Mouse (Mus musculus) CH12.LX (cell line): ENCODE measurements at regions not wholly inside any gene's neighbourhood (a gene's known extent, or its start where the extent isn't known, plus 50 kb on each side); places are given as distances from the start of the nearest gene placed in this dataset.
"Not testable (repeated sequence)": the region's sequence is repeated elsewhere in the genome, so short reads cannot be mapped to it uniquely, and the experiment has no call there.

Experiments
- DNase-seq: peaks from one replicate; pipeline ENCODE4 v3.0.0-alpha.2; 2013; ENCODE audit errors: extremely low read depth
- H3K27ac ChIP-seq: 2 replicates; pipeline ENCODE4 v1.5.1; 2012; ENCODE audit warnings: low read depth, mild to moderate bottlenecking, control low read depth, moderate library complexity; ENCODE audit not compliant: insufficient read depth
- H3K27me3 ChIP-seq: replicated peaks from 2 replicates; pipeline ENCODE3; 2012; ENCODE audit warnings: inconsistent platforms
- H3K36me3 ChIP-seq, 2 experiments: replicated peaks in 1 of 2; 2 replicates each; pipeline versions ENCODE3 to v1.6.1; 2012; ENCODE audit warnings: inconsistent platforms in 1 of 2, low read length in 1 of 2, mild to moderate bottlenecking in 1 of 2, mixed read lengths in 1 of 2, moderate library complexity in 1 of 2; ENCODE audit not compliant: control insufficient read depth in 1 of 2, insufficient read depth in 1 of 2
- H3K4me1 ChIP-seq, 2 experiments: 2 replicates each; pipeline ENCODE4 v1.6.1; 2012; ENCODE audit warnings: inconsistent platforms in 1 of 2, moderate library complexity in 1 of 2; ENCODE audit not compliant: insufficient read depth in 2 of 2, control insufficient read depth in 1 of 2
- H3K4me2 ChIP-seq: 2 replicates; pipeline ENCODE4 v1.6.1; 2012; ENCODE audit warnings: low read depth, mild to moderate bottlenecking, control low read depth; ENCODE audit not compliant: poor library complexity, insufficient read depth, severe bottlenecking
- H3K4me3 ChIP-seq, 3 experiments: fragments of 150-350 bp in 1 of 3; sonication (generic) in 1 of 3; replicated peaks in 1 of 3; 2 replicates each; pipeline versions ENCODE3 to v1.5.1; 2011 to 2012; ENCODE audit warnings: low read depth in 2 of 3, low read length in 2 of 3, mild to moderate bottlenecking in 2 of 3, moderate library complexity in 2 of 3, control low read depth in 1 of 3, improper control_type of control experiment in 1 of 3, inconsistent platforms in 1 of 3, mixed read lengths in 1 of 3; ENCODE audit not compliant: poor library complexity in 1 of 3
- H3K79me2 ChIP-seq: replicated peaks from 2 replicates; pipeline ENCODE4 v1.6.1; 2012; ENCODE audit warnings: mild to moderate bottlenecking, moderate library complexity; ENCODE audit not compliant: control insufficient read depth, poor library complexity, insufficient read depth, severe bottlenecking; ENCODE audit errors: extremely low read depth
- H3K9ac ChIP-seq: 2 replicates; pipeline ENCODE4 v1.6.1; 2012; ENCODE audit warnings: low read depth, mild to moderate bottlenecking, control low read depth, moderate library complexity; ENCODE audit not compliant: insufficient read depth
- H3K9me3 ChIP-seq: replicated peaks from 2 replicates; pipeline ENCODE3; 2012; ENCODE audit warnings: low read length, inconsistent platforms, mixed read lengths
- BHLHE40 ChIP-seq: IDR thresholded peaks from 2 replicates; pipeline ENCODE4 v1.6.1; 2011; ENCODE audit warnings: mild to moderate bottlenecking, low read depth, low read length, improper control_type of control experiment
- CHD1 ChIP-seq: IDR thresholded peaks from 2 replicates; pipeline ENCODE4 v1.6.1; 2012; ENCODE audit warnings: low read depth, low read length, improper control_type of control experiment, inconsistent platforms
- CTCF ChIP-seq, 2 experiments: IDR thresholded peaks in 1 of 2; conservative IDR thresholded peaks in 1 of 2; 2 replicates each; pipeline ENCODE4 v1.5.1; 2011 to 2012; ENCODE audit warnings: low read depth in 2 of 2, low read length in 2 of 2, improper control_type of control experiment in 1 of 2, inconsistent platforms in 1 of 2, mild to moderate bottlenecking in 1 of 2, moderate library complexity in 1 of 2
- ELF1 ChIP-seq: IDR thresholded peaks from 2 replicates; pipeline ENCODE4 v1.6.1; 2014; ENCODE audit warnings: low read depth, mild to moderate bottlenecking, inconsistent platforms, low read length, improper control_type of control experiment
- ETS1 ChIP-seq: conservative IDR thresholded peaks from 2 replicates; pipeline ENCODE4 v1.6.1; 2012; ENCODE audit warnings: low read depth, mild to moderate bottlenecking, inconsistent platforms, low read length, improper control_type of control experiment, moderate library complexity
- GABPA ChIP-seq: IDR thresholded peaks from 2 replicates; pipeline ENCODE4 v1.6.1; 2012; ENCODE audit warnings: low read depth, low read length, improper control_type of control experiment, inconsistent platforms; ENCODE audit not compliant: insufficient replicate concordance
- HCFC1 ChIP-seq: IDR thresholded peaks from 2 replicates; pipeline ENCODE4 v1.6.1; 2012; ENCODE audit warnings: low read depth, mild to moderate bottlenecking, inconsistent platforms, low read length, improper control_type of control experiment
- KAT2A ChIP-seq: IDR thresholded peaks from 2 replicates; pipeline ENCODE4 v1.6.1; 2012; ENCODE audit warnings: low read length, improper control_type of control experiment, inconsistent platforms; ENCODE audit not compliant: insufficient replicate concordance
- MAFK ChIP-seq: IDR thresholded peaks from 2 replicates; pipeline ENCODE4 v1.6.1; 2011; ENCODE audit warnings: low read length, improper control_type of control experiment; ENCODE audit not compliant: insufficient replicate concordance
- MAX ChIP-seq: IDR thresholded peaks from 2 replicates; pipeline ENCODE4 v1.6.1; 2011; ENCODE audit warnings: low read length, improper control_type of control experiment
- MEF2A ChIP-seq: IDR thresholded peaks from 2 replicates; pipeline ENCODE4 v1.6.1; 2014; ENCODE audit warnings: low read depth, mild to moderate bottlenecking, inconsistent platforms, low read length, improper control_type of control experiment, borderline replicate concordance
- MXI1 ChIP-seq: IDR thresholded peaks from 2 replicates; pipeline ENCODE4 v1.6.1; 2011; ENCODE audit warnings: mild to moderate bottlenecking, low read depth, low read length, improper control_type of control experiment
- MYC ChIP-seq: IDR thresholded peaks from 2 replicates; pipeline ENCODE4 v1.6.1; 2011; ENCODE audit warnings: low read depth, mild to moderate bottlenecking, improper control_type of control experiment, low read length
- PAX5 ChIP-seq: IDR thresholded peaks from 2 replicates; pipeline ENCODE4 v1.6.1; 2012; ENCODE audit warnings: low read length, inconsistent platforms, mixed read lengths
- RAD21 ChIP-seq: IDR thresholded peaks from 2 replicates; pipeline ENCODE4 v1.6.1; 2011; ENCODE audit warnings: low read depth, mild to moderate bottlenecking, low read length, improper control_type of control experiment, moderate library complexity
- RCOR1 ChIP-seq: conservative IDR thresholded peaks from 2 replicates; pipeline ENCODE4 v1.6.1; 2012; ENCODE audit warnings: low read depth, mild to moderate bottlenecking, inconsistent platforms, low read length, improper control_type of control experiment
- SMC3 ChIP-seq: IDR thresholded peaks from 2 replicates; pipeline ENCODE4 v1.6.1; 2011; ENCODE audit warnings: low read depth, low read length, improper control_type of control experiment
- TBP ChIP-seq: conservative IDR thresholded peaks from 2 replicates; pipeline ENCODE4 v1.6.1; 2011; ENCODE audit warnings: low read depth, low read length, improper control_type of control experiment
- UBTF ChIP-seq: IDR thresholded peaks from 2 replicates; pipeline ENCODE4 v1.6.1; 2012; ENCODE audit warnings: low read depth, mild to moderate bottlenecking, inconsistent platforms, low read length, improper control_type of control experiment, moderate library complexity
- USF2 ChIP-seq: conservative IDR thresholded peaks from 2 replicates; pipeline ENCODE4 v1.6.1; 2011; ENCODE audit warnings: low read depth, low read length, improper control_type of control experiment
- ZMIZ1 ChIP-seq: IDR thresholded peaks from 2 replicates; pipeline ENCODE4 v1.6.1; 2012; ENCODE audit warnings: low read depth, mild to moderate bottlenecking, inconsistent platforms, low read length, improper control_type of control experiment
- ZNF384 ChIP-seq: IDR thresholded peaks from 2 replicates; pipeline ENCODE4 v1.6.1; 2012; ENCODE audit warnings: low read depth, low read length, improper control_type of control experiment, inconsistent platforms
- dilution Hi-C: fragments of 300-500 bp; cut with MboI; formaldehyde crosslinking; loops from 2 replicates; pipeline ENCODE4 v1.14.3; 2020; ENCODE audit warnings: low sequenced_read_pairs; ENCODE audit not compliant: extremely low pct_unique_long_range_greater_than_20kb, extremely low pct_ligation_motif_present
- in situ Hi-C: fragments of 300-500 bp; cut with MboI; formaldehyde crosslinking; loops from 3 replicates; pipeline ENCODE4 v1.14.3; 2019; ENCODE audit warnings: low sequenced_read_pairs, low pct_ligation_motif_present, low pct_unique_long_range_greater_than_20kb, mixed read lengths

DNA sequence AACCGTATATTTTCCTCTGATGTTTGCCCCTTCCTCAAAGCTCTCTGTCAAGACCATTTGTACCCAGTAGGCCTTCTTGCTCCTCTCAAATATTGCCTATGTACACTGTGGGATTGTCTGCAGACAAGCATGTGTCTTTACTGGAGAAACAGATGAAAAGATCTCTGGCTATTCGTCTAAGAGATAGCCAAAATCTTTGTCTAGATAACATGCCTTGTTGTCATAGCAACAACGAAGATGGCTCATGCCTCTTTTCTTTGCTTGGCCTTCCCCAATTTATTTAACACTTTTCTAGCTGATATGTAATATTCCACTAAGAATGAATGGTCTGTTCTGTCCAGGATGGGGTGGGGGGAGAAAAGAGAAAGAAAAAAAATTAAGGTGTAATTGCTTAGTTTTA is 252.3 kb upstream of the Ubash3b start:
- H3K4me3 ChIP-seq: no peak overlapping the region
- H3K27me3 ChIP-seq: no peaks in the 10 kb centered on the region
- no peaks in the 10 kb centered on the region for H3K79me2 ChIP-seq
- DNase-seq: no peak
- in situ Hi-C loops (no loop called here), dilution Hi-C loops (no loop called here)
- TF ChIP-seq CTCF (conservative IDR thresholded peaks at IDR 0.05 in 1 of 2, IDR thresholded peaks at IDR 0.05 in 1 of 2; ENCODE audit: low read depth in 2 of 2, low read length in 2 of 2): no peak
- no peak for TF ChIP-seq GABPA
- TF ChIP-seq ELF1: no peak
- no peak for TF ChIP-seq CHD1
- no peak for TF ChIP-seq MAFK
- TF ChIP-seq RCOR1: no peak
- no peak for TF ChIP-seq ETS1
- no peak for TF ChIP-seq UBTF
- TF ChIP-seq MYC: no peak
- no peak for TF ChIP-seq MEF2A
- no peak for TF ChIP-seq BHLHE40
- TF ChIP-seq ZNF384: no peak
- no peak for TF ChIP-seq HCFC1
- no peak for TF ChIP-seq PAX5
- no peak for TF ChIP-seq MXI1
- no peak for TF ChIP-seq MAX
- H3K36me3 ChIP-seq: no peaks in the 10 kb centered on the region
- H3K9ac ChIP-seq: no peak overlapping the region
- no peaks in the 10 kb centered on the region for H3K4me1 ChIP-seq
- H3K27ac ChIP-seq: no peak overlapping the region
- no peak overlapping the region for H3K4me2 ChIP-seq
- no peaks in the 10 kb centered on the region for H3K9me3 ChIP-seq

DNA sequence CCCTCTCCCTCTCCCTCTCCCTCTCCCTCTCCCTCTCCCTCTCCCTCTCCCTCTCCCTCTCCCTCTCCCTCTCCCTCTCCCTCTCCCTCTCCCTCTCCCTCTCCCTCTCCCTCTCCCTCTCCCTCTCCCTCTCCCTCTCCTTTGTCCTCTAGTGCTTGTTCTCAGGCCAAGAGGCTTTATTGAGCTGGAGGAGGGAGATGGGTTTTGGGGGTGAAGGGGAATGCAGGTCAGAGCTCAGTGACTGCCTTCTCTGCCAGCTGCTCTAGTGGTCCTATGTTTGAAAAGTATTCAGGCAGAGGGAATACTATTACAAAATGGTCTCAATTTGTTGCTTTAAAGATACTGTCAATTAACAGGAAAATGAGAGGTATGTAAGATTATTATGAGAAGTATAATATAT is 251.6 kb upstream of the Ubash3b start:
- H3K27me3 ChIP-seq, H3K36me3 ChIP-seq, H3K27ac ChIP-seq, H3K4me1 ChIP-seq, H3K9me3 ChIP-seq, H3K4me3 ChIP-seq, H3K4me2 ChIP-seq, H3K79me2 ChIP-seq, H3K9ac ChIP-seq, in situ Hi-C loops, dilution Hi-C loops, DNase-seq: not testable (repeated sequence)

DNA sequence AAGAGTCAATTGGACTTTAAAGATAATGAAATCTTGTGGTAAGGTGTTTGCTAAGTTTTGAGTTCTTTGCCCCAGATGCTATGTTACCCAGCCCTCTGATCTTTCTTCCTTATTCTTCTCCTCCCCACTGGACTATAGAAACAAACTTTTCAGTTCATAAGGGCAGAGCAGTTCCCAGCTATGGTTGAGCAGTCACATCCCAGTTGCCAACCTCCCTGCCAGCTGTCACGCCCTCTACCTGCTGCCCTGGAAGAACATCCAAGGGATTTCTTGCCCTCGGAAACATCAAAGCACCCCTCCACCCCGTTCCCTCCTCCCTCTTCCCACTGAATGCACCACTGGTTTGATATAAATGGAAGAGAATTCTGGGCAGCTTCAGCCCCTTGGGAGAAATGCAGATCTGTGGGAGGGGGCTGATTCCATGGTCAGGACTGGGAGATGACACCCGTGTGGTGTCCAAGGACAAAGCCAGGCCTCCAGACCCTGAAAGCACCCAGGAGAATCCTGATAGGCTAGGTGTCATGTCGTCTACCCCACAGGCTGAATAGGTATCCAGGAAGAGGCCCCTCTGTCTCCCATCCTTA is 250.8 kb upstream of the Ubash3b start:
- H3K9ac ChIP-seq: no peak overlapping the region
- DNase-seq: no peak
- no peak overlapping the region for H3K4me2 ChIP-seq
- in situ Hi-C loops: no loop called here
- H3K36me3 ChIP-seq: no peaks in the 10 kb centered on the region
- no peak overlapping the region for H3K4me3 ChIP-seq
- no peaks in the 10 kb centered on the region for H3K79me2 ChIP-seq
- no peaks in the 10 kb centered on the region for H3K27me3 ChIP-seq
- dilution Hi-C loops: no loop called here
- H3K9me3 ChIP-seq: no peaks in the 10 kb centered on the region
- TF ChIP-seq PAX5: no peak
- no peak for TF ChIP-seq MXI1
- TF ChIP-seq USF2: no peak
- no peak for TF ChIP-seq KAT2A
- TF ChIP-seq TBP: no peak
- no peak for TF ChIP-seq MAX
- TF ChIP-seq ZMIZ1: no peak
- TF ChIP-seq RAD21: no peak
- no peak for TF ChIP-seq ELF1
- no peak for TF ChIP-seq MAFK
- TF ChIP-seq RCOR1: no peak
- TF ChIP-seq SMC3: no peak
- no peak for TF ChIP-seq BHLHE40
- H3K4me1 ChIP-seq: no peaks in the 10 kb centered on the region
- H3K27ac ChIP-seq: no peak overlapping the region
